Mouse (Mus musculus): ENCODE results near the gene Fam207a. TPM values are rescaled to one million over a fixed set of nuclear protein-coding genes. Genes with fewer than 3 reads are reported as not detected.

The Fam207a gene
- polyA plus RNA-seq, 1 experiment from 2014 or later, result 42.2 TPM

DNA sequence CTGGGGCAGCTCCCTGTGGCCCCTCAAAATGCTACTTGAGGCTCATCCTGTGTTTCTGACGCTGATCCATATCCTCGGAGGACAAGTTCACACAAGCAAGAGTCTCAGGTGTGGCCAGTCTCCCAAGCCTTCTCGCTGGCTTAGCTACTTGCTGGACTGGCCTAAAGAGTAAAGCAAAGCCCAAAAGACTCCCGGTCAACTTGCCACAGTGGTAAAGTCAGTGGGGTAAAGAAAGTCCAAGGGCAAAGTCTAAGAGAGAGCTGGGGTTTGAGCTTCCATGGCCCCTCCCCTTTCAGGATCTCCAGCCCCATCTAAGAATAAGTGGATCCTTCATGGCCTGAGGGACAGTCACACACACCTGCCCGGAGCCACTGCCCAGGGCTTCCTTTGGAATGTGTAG lies 36.6 kb upstream of the Fam207a start:
- 87% methylated on average over 5 of the region's 5 CpGs for WGBS
- DNase-seq (ENCODE audit: low spot score, missing footprints), result no peak
- no peak overlapping the region for H3K4me3 ChIP-seq (ENCODE audit: low read depth, low read length)
- H3K9me3 ChIP-seq (ENCODE audit: control insufficient read depth, low read length), result no peaks in the 10 kb centered on the region
- H3K27me3 ChIP-seq (ENCODE audit: control insufficient read depth, insufficient read depth, low read length), result no peaks in the 10 kb centered on the region
- no peak for ATAC-seq (ENCODE audit: low FRiP score)
- H3K4me2 ChIP-seq, result no peak overlapping the region
- H3K4me1 ChIP-seq (ENCODE audit: control insufficient read depth, insufficient read depth, low read length), result no peaks in the 10 kb centered on the region
- H3K9ac ChIP-seq (ENCODE audit: low read length), result no peak overlapping the region
- no peak overlapping the region for H3K27ac ChIP-seq (ENCODE audit: low read depth, low read length)
- no peaks in the 10 kb centered on the region for H3K36me3 ChIP-seq (ENCODE audit: control insufficient read depth, insufficient read depth, low read length)

GRCm38 (mm10) chr10:77550874-77551273 lies 35.3 kb upstream of the Fam207a start:
- Histone ChIP-seq H3K27ac (ENCODE audit: low read depth, low read length) (no peak overlapping the region), H3K9me3 (ENCODE audit: control insufficient read depth, low read length) (no peaks in the 10 kb centered on the region), H3K36me3 (ENCODE audit: control insufficient read depth, insufficient read depth, low read length) (no peaks in the 10 kb centered on the region), H3K4me2 (no peak overlapping the region), H3K9ac (ENCODE audit: low read length) (no peak overlapping the region), H3K4me3 (ENCODE audit: low read depth, low read length) (no peak overlapping the region), H3K4me1 (ENCODE audit: control insufficient read depth, insufficient read depth, low read length) (no peaks in the 10 kb centered on the region), H3K27me3 (ENCODE audit: control insufficient read depth, insufficient read depth, low read length) (no peaks in the 10 kb centered on the region)
- ATAC-seq (ENCODE audit: low FRiP score), result no peak
- WGBS, result 69% methylated on average over 11 of the region's 11 CpGs
- no peak for DNase-seq (ENCODE audit: low spot score, missing footprints)

GRCm38 (mm10) chr10:77548576-77548975 lies 33.0 kb upstream of the Fam207a start:
- Histone ChIP-seq H3K4me1 (ENCODE audit: control insufficient read depth, insufficient read depth, low read length) (no peaks in the 10 kb centered on the region), H3K27ac (ENCODE audit: low read depth, low read length) (no peak overlapping the region), H3K9me3 (ENCODE audit: control insufficient read depth, low read length) (no peaks in the 10 kb centered on the region), H3K9ac (ENCODE audit: low read length) (no peak overlapping the region), H3K27me3 (ENCODE audit: control insufficient read depth, insufficient read depth, low read length) (no peaks in the 10 kb centered on the region), H3K4me2 (no peak overlapping the region), H3K36me3 (ENCODE audit: control insufficient read depth, insufficient read depth, low read length) (no peaks in the 10 kb centered on the region), H3K4me3 (ENCODE audit: low read depth, low read length) (no peak overlapping the region)
- no peak for ATAC-seq (ENCODE audit: low FRiP score)
- no peak for DNase-seq (ENCODE audit: low spot score, missing footprints)
- 93% methylated on average over 10 of the region's 10 CpGs for WGBS

- H3K4me2 ChIP-seq, result no peak overlapping the region
- H3K36me3 ChIP-seq (ENCODE audit: control insufficient read depth, insufficient read depth, low read length), result no peaks in the 10 kb centered on the region
- H3K27ac ChIP-seq (ENCODE audit: low read depth, low read length), result no peak overlapping the region
- no peak for ATAC-seq (ENCODE audit: low FRiP score)
- WGBS, result 80% methylated on average over 5 of the region's 5 CpGs
- no peak overlapping the region for H3K4me3 ChIP-seq (ENCODE audit: low read depth, low read length)
- DNase-seq (ENCODE audit: low spot score, missing footprints), result no peak
- no peaks in the 10 kb centered on the region for H3K4me1 ChIP-seq (ENCODE audit: control insufficient read depth, insufficient read depth, low read length)
- no peaks in the 10 kb centered on the region for H3K9me3 ChIP-seq (ENCODE audit: control insufficient read depth, low read length)
- no peak overlapping the region for H3K9ac ChIP-seq (ENCODE audit: low read length)
- H3K27me3 ChIP-seq (ENCODE audit: control insufficient read depth, insufficient read depth, low read length), result no peaks in the 10 kb centered on the region
These were observed 29.3 kb upstream of the Fam207a start for GRCm38 (mm10) chr10:77544916-77545315.

DNA sequence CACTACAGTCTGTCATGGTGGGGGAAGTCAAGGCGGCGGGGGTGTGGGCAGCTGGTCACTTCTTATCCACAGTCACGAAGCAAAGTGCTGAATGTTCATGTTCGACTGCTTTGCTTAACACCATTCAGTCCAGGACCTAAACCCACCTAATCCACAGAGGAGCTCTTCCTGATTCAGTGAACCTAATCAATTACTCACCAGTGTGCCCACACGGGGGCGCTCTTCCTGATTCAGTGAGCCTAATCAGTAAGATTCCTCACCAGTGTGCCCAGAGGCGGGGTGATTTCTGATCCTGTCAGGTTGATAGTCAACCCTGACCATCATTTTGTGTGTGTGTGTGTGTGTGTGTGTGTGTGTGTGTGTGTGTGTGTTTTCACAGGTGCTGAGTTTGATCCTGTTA lies 27.6 kb upstream of the Fam207a start:
- H3K27ac ChIP-seq (ENCODE audit: low read depth, low read length), result no peak overlapping the region
- DNase-seq (ENCODE audit: low spot score, missing footprints), result peak; percentile 94
- no peak for ATAC-seq (ENCODE audit: low FRiP score)
- H3K36me3 ChIP-seq (ENCODE audit: control insufficient read depth, insufficient read depth, low read length), result no peaks in the 10 kb centered on the region
- no peak overlapping the region for H3K9ac ChIP-seq (ENCODE audit: low read length)
- H3K4me1 ChIP-seq (ENCODE audit: control insufficient read depth, insufficient read depth, low read length), result no peaks in the 10 kb centered on the region
- H3K27me3 ChIP-seq (ENCODE audit: control insufficient read depth, insufficient read depth, low read length), result no peaks in the 10 kb centered on the region
- 43% methylated on average over 7 of the region's 7 CpGs for WGBS
- no peak overlapping the region for H3K4me3 ChIP-seq (ENCODE audit: low read depth, low read length)
- H3K9me3 ChIP-seq (ENCODE audit: control insufficient read depth, low read length), result no peaks in the 10 kb centered on the region
- H3K4me2 ChIP-seq, result no peak overlapping the region

DNA sequence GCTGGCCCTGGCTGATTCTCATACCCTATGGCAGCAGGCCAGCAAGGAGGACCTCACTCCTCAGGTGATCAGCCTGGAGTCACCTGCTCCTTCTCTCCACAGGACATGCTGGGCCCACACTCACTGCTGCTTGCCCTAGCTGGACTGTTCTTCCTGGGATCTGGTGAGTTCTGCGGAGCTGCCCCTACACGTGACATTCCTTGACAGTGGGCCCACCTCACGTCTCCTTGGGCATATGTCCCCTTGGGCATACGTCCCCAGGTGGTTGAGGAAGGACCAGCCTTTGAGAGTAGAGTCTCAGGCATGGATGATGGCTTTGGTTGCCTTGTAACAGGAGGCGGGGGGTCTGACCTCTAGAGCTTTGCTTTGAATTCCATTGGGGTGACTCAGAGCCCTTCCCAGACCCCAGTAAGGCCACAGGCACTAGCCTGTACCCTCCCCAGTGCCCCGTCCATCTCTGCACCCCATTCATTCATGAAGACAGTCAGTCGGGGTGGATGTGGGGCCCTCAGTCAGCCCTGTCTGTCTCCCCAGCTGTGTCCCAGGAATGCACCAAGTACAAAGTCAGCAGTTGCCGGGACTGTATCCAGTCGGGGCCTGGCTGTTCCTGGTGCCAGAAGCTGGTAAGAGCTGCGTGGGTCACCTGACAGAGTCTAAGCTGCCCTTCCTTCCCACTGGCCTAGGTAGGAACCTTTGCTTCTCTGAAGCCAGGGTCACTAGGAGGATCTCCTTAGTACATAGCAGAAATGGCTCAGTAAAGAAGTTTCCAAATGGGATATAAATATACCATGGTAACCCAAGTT lies 26.5 kb upstream of the Fam207a start:
- ATAC-seq (ENCODE audit: low FRiP score), result no peak
- 79% methylated on average over 10 of the region's 10 CpGs for WGBS
- no peak for DNase-seq (ENCODE audit: low spot score, missing footprints)

GRCm38 (mm10) chr10:77540576-77541102 lies 25.1 kb upstream of the Fam207a start:
- Histone ChIP-seq H3K27ac (ENCODE audit: low read depth, low read length) (no peak overlapping the region), H3K9me3 (ENCODE audit: control insufficient read depth, low read length) (no peaks in the 10 kb centered on the region), H3K4me1 (ENCODE audit: control insufficient read depth, insufficient read depth, low read length) (no peaks in the 10 kb centered on the region), H3K9ac (ENCODE audit: low read length) (no peak overlapping the region), H3K27me3 (ENCODE audit: control insufficient read depth, insufficient read depth, low read length) (no peaks in the 10 kb centered on the region), H3K36me3 (ENCODE audit: control insufficient read depth, insufficient read depth, low read length) (no peaks in the 10 kb centered on the region), H3K4me3 (ENCODE audit: low read depth, low read length) (no peak overlapping the region), H3K4me2 (no peak overlapping the region)
- DNase-seq (ENCODE audit: low spot score, missing footprints) (no peak), ATAC-seq (ENCODE audit: low FRiP score) (no peak)
- 90% methylated on average over 4 of the region's 4 CpGs for WGBS

More for the DNA sequence above, 26.5 kb upstream of the Fam207a start:
- Histone ChIP-seq H3K27me3 (ENCODE audit: control insufficient read depth, insufficient read depth, low read length) (no peaks in the 10 kb centered on the region), H3K9ac (ENCODE audit: low read length) (no peak overlapping the region), H3K4me3 (ENCODE audit: low read depth, low read length) (no peak overlapping the region), H3K36me3 (ENCODE audit: control insufficient read depth, insufficient read depth, low read length) (no peaks in the 10 kb centered on the region), H3K9me3 (ENCODE audit: control insufficient read depth, low read length) (no peaks in the 10 kb centered on the region), H3K27ac (ENCODE audit: low read depth, low read length) (no peak overlapping the region), H3K4me2 (no peak overlapping the region), H3K4me1 (ENCODE audit: control insufficient read depth, insufficient read depth, low read length) (no peaks in the 10 kb centered on the region)

DNA sequence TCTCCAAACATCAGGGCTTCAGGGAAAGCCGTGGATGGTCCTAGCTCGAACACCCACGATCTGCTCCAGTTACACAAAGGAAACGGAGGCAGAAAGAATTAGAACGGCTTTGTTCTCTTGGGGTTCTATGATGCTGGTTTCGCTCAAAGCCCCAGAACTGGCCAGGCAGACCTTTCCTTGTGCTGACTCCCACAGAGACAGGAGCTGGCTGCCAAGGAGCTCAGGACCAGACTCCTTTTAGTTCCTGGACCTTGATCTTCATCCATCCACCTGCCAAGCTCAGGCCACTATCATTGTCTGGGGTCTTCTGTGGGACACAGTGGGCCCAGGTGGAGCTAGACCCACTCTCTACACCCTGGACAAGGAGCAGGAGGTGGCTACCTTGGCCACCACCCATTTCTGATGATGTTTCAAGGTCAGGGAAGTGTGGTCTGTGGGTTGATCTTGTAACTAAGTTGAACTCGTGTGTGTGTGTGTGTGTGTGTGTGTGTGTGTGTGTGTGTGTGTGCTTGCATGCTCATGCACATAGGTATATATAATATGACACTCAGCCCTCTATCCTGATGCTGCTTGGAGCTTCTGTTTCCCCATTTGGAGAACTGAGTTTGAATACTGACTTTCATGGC lies 23.8 kb upstream of the Fam207a start:
- DNase-seq (ENCODE audit: low spot score, missing footprints) (no peak), ATAC-seq (ENCODE audit: low FRiP score) (no peak)
- no peaks in the 10 kb centered on the region for H3K36me3 ChIP-seq (ENCODE audit: control insufficient read depth, insufficient read depth, low read length)
- H3K9me3 ChIP-seq (ENCODE audit: control insufficient read depth, low read length), result no peaks in the 10 kb centered on the region
- no peak overlapping the region for H3K9ac ChIP-seq (ENCODE audit: low read length)
- H3K4me1 ChIP-seq (ENCODE audit: control insufficient read depth, insufficient read depth, low read length), result no peaks in the 10 kb centered on the region
- no peak overlapping the region for H3K27ac ChIP-seq (ENCODE audit: low read depth, low read length)
- WGBS, result 85% methylated on average over 7 of the region's 7 CpGs
- no peaks in the 10 kb centered on the region for H3K27me3 ChIP-seq (ENCODE audit: control insufficient read depth, insufficient read depth, low read length)
- H3K4me2 ChIP-seq, result no peak overlapping the region
- H3K4me3 ChIP-seq (ENCODE audit: low read depth, low read length), result no peak overlapping the region
